ENCODE assay signal across 11 mouse cellular contexts in the genomic region with DNA sequence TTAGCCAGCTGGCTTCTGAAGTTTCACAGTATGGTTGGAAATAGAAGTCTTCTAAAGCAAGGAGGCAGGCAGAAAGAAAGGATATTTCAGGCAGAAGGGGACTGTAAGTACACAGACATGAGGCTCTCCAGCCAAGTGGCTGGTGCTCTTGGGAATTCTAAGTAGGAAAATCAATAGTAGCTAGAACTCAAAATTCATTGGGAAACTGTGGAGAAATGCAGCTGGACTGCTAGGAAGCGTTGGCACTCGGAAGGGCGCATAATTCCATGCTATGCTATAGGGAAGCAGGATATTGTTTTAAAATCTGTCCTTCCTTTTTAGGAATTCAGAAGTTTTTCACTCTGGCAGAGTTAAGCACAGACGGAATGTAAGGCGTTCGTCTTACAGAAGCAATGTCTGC. TPM values are rescaled to one million over a fixed set of nuclear protein-coding genes. Genes with fewer than 3 reads are reported as not detected.
DNase-seq lines count a peak whose midpoint lies in the region; ATAC-seq and TF ChIP-seq lines count a peak whose summit lies in the region.
"Had no signal": no experiment of that assay in that cellular context is flagged by ENCODE, and none has a peak within 500 bp of the region (broad histone marks: within the 10 kb centered on the region; RNA-seq: fewer than 3 reads in every experiment).

No protein-coding gene starts in this region.

- no peaks in the 10 kb centered on the region for H3K27me3 ChIP-seq in intestine, embryonic 14.5 days (replicated peaks; ENCODE audit: control insufficient read depth, insufficient read depth, low read length)
- no peaks in the 10 kb centered on the region for H3K27me3 ChIP-seq in intestine, postnatal 0 days (replicated peaks; ENCODE audit: control insufficient read depth, insufficient read depth, low read length)
- no peaks in the 10 kb centered on the region for H3K27me3 ChIP-seq in lung, embryonic 15.5 days
- H3K27me3 ChIP-seq: forebrain, embryonic 13.5 days had no signal

- H3K4me1 ChIP-seq in intestine, embryonic 14.5 days (replicated peaks; ENCODE audit: control insufficient read depth, insufficient read depth, low read length): peaks cover 6% of the 10 kb centered on the region
- peaks cover 7% of the 10 kb centered on the region for H3K4me1 ChIP-seq in intestine, postnatal 0 days (replicated peaks; ENCODE audit: control insufficient read depth, insufficient read depth, low read length)
- H3K4me1 ChIP-seq in lung, embryonic 15.5 days: peaks cover 18% of the 10 kb centered on the region

- TF ChIP-seq CTCF in intestine, postnatal 0 days (IDR thresholded peaks at IDR 0.05; ENCODE audit: low read depth): no peak

- no peak overlapping the region for H3K4me2 ChIP-seq in intestine, embryonic 14.5 days (ENCODE audit: low read length)
- no peak overlapping the region for H3K4me2 ChIP-seq in intestine, postnatal 0 days (replicated peaks; ENCODE audit: low read depth)
- peak overlapping the region; percentile 30 for H3K4me2 ChIP-seq in lung, embryonic 15.5 days
- H3K4me2 ChIP-seq: forebrain, embryonic 13.5 days had no signal

- no peak overlapping the region for H3K9ac ChIP-seq in intestine, embryonic 14.5 days (ENCODE audit: low read length)
- no peak overlapping the region for H3K9ac ChIP-seq in intestine, postnatal 0 days (ENCODE audit: low read depth, low read length)
- H3K9ac ChIP-seq in lung, embryonic 15.5 days: no peak overlapping the region
- H3K9ac ChIP-seq: forebrain, embryonic 13.5 days had no signal

- H3K27ac ChIP-seq in intestine, embryonic 14.5 days (ENCODE audit: low read depth): peak overlapping the region; percentile 41; the same call in 1 of the 2 replicates
- no peak overlapping the region for H3K27ac ChIP-seq in intestine, postnatal 0 days (ENCODE audit: low read depth, low read length)
- H3K27ac ChIP-seq in lung, embryonic 15.5 days: peak overlapping the region; percentile 65
- H3K27ac ChIP-seq: forebrain, embryonic 13.5 days had no signal

- DNase-seq in cerebellum, adult 9-11 months: peak; percentile 4
- no peak for DNase-seq in cerebellum, postnatal 36 days
- no peak for DNase-seq in intestine, embryonic 14.5 days (ENCODE audit: low spot score)
- DNase-seq in NIH3T3 (ENCODE audit: low read depth): peak; percentile 28
- DNase-seq in embryo, embryonic 10 days (ENCODE audit: low spot score): no peak
- DNase-seq: adrenal gland, postnatal 14 days; kidney, adult 9 months had no signal

- H3K9me3 ChIP-seq in intestine, embryonic 14.5 days (ENCODE audit: control insufficient read depth, low read length): no peaks in the 10 kb centered on the region
- no peaks in the 10 kb centered on the region for H3K9me3 ChIP-seq in intestine, postnatal 0 days (ENCODE audit: control insufficient read depth)
- H3K9me3 ChIP-seq in lung, embryonic 15.5 days: no peaks in the 10 kb centered on the region
- H3K9me3 ChIP-seq: forebrain, embryonic 13.5 days had no signal

- no peak for ATAC-seq in intestine, embryonic 14.5 days (replicated peaks; ENCODE audit: low FRiP score, low TSS enrichment, low read depth)
- ATAC-seq in intestine, postnatal 0 days: no peak
- ATAC-seq in lung, embryonic 15.5 days (ENCODE audit: borderline replicate concordance, extremely low read depth, low FRiP score, low TSS enrichment): peak; percentile 57; the same call in 1 of the 2 replicates
- no peak for ATAC-seq in cerebellum, adult (ENCODE audit: insufficient number of reproducible peaks, low FRiP score, low TSS enrichment)
- ATAC-seq: forebrain, embryonic 13.5 days had no signal

- 46% methylated on average over 6 of the region's 6 CpGs for WGBS in intestine, embryonic 14.5 days
- 65% methylated on average over 6 of the region's 6 CpGs for WGBS in intestine, postnatal 0 days
- WGBS in lung, embryonic 15.5 days: 36% methylated on average over 6 of the region's 6 CpGs

- no peak overlapping the region for H3K4me3 ChIP-seq in intestine, embryonic 14.5 days (ENCODE audit: low read depth, low read length)
- no peak overlapping the region for H3K4me3 ChIP-seq in intestine, postnatal 0 days (ENCODE audit: low read depth, low read length)
- H3K4me3 ChIP-seq in lung, embryonic 15.5 days: no peak overlapping the region
- H3K4me3 ChIP-seq: forebrain, embryonic 13.5 days had no signal

- no peaks in the 10 kb centered on the region for H3K36me3 ChIP-seq in intestine, embryonic 14.5 days (ENCODE audit: control insufficient read depth, insufficient read depth, low read length)
- no peaks in the 10 kb centered on the region for H3K36me3 ChIP-seq in intestine, postnatal 0 days (ENCODE audit: control insufficient read depth, insufficient read depth)
- no peaks in the 10 kb centered on the region for H3K36me3 ChIP-seq in lung, embryonic 15.5 days

RNA-seq across cellular contexts. Expression of a gene that starts 53.6 kb away (rescaled TPM):
- polyA plus RNA-seq in intestine, embryonic 14.5 days (2014; fragmentation: Nextera tagmentation; extraction: Ambion mirVana): 7.9 and 8.6 TPM in 2 replicates
- 3.4 and 4.7 TPM in 2 replicates for polyA plus RNA-seq in intestine, postnatal 0 days (2015; fragmentation: Nextera tagmentation; extraction: Ambion mirVana)
- 8.7 and 9.7 TPM in 2 replicates for polyA plus RNA-seq in lung, embryonic 15.5 days (2015; fragmentation: Nextera tagmentation; extraction: Ambion mirVana)

Comparison
In these comparisons a context has a peak if more than half of its experiments do, and no peak if none do; other contexts are left out.
1. DNase-seq: peak in cerebellum, adult 9-11 months (single experiment) and NIH3T3 (single experiment); none in cerebellum, postnatal 36 days (0 of 2), intestine, embryonic 14.5 days (single experiment) and embryo, embryonic 10 days (single experiment).